Mouse (Mus musculus) spleen, postnatal 36 days (tissue): ENCODE data around the gene Fam234b.

ENCODE experiments used
- DNase-seq, 2 experiments: peaks; one replicate each; pipeline ENCODE4 v3.0.0; 2022; ENCODE audit warnings: low spot score in 2 of 2, mixed read lengths in 1 of 2

Gene Fam234b

GRCm38 (mm10) chr6:135197921-135198532, at the start of gene Fam234b, which contains the start of gene Hebp1:
Gene Fam234b (plus strand): TSS chr6:135197977.
Gene Hebp1 (minus strand): TSS chr6:135198022.
- peak; percentile 85 to 88 for DNase-seq

GRCm38 (mm10) chr6:135148506-135148905, 49.3 kb upstream of the Fam234b start:
- DNase-seq, result no peak

GRCm38 (mm10) chr6:135149175-135149574, 48.6 kb upstream of the Fam234b start:
- DNase-seq, result no peak

GRCm38 (mm10) chr6:135149722-135150121, 48.1 kb upstream of the Fam234b start:
- DNase-seq, result no peak

- DNase-seq, result no peak
Measured at GRCm38 (mm10) chr6:135150311-135150710, 47.5 kb upstream of the Fam234b start.

- no peak for DNase-seq
Measured at GRCm38 (mm10) chr6:135153719-135154118, 44.1 kb upstream of the Fam234b start.

- DNase-seq, result no peak
Measured at GRCm38 (mm10) chr6:135156597-135156996, 41.2 kb upstream of the Fam234b start.

GRCm38 (mm10) chr6:135157496-135157895, 40.3 kb upstream of the Fam234b start:
- DNase-seq, result no peak

- no peak for DNase-seq
Measured at GRCm38 (mm10) chr6:135158509-135158908, 39.3 kb upstream of the Fam234b start.

GRCm38 (mm10) chr6:135161356-135161755, 36.4 kb upstream of the Fam234b start:
- no peak for DNase-seq

- DNase-seq, result no peak
Measured at GRCm38 (mm10) chr6:135162311-135162710, 35.5 kb upstream of the Fam234b start.

GRCm38 (mm10) chr6:135162861-135163260, 34.9 kb upstream of the Fam234b start:
- DNase-seq, result no peak

GRCm38 (mm10) chr6:135165191-135165590, 32.6 kb upstream of the Fam234b start:
- no peak for DNase-seq

- DNase-seq, result peak; percentile 17 to 60
Measured at GRCm38 (mm10) chr6:135165706-135166105, 32.1 kb upstream of the Fam234b start.

GRCm38 (mm10) chr6:135166262-135166661, 31.5 kb upstream of the Fam234b start:
- no peak for DNase-seq

GRCm38 (mm10) chr6:135166712-135167111, 31.1 kb upstream of the Fam234b start:
- peak in 1 of 2 experiments; percentile 19 for DNase-seq

GRCm38 (mm10) chr6:135167380-135168311, 30.1 kb upstream of the Fam234b start:
- DNase-seq, result peak; percentile 78 to 87

- DNase-seq, result peak; percentile 51 to 61
Measured at GRCm38 (mm10) chr6:135168471-135168870, 29.3 kb upstream of the Fam234b start.

- DNase-seq, result no peak
Measured at GRCm38 (mm10) chr6:135169246-135169645, 28.5 kb upstream of the Fam234b start.

- DNase-seq, result no peak
Measured at GRCm38 (mm10) chr6:135171736-135172135, 26.0 kb upstream of the Fam234b start.

- DNase-seq, result no peak
Measured at GRCm38 (mm10) chr6:135175014-135175413, 22.8 kb upstream of the Fam234b start.

GRCm38 (mm10) chr6:135177271-135177670, 20.5 kb upstream of the Fam234b start:
- no peak for DNase-seq

- DNase-seq, result no peak
Measured at GRCm38 (mm10) chr6:135178599-135178998, 19.2 kb upstream of the Fam234b start.
